Mouse (Mus musculus) C2C12 (cell line): ENCODE results near the gene Tut7. TPM values are rescaled to one million over a fixed set of nuclear protein-coding genes. Genes with fewer than 3 reads are reported as not detected.
A peak's percentile ranks its signal among the peaks of the same experiment; 100 is the strongest.
"Not testable (repeated sequence)": the region's sequence is repeated elsewhere in the genome, so short reads cannot be mapped to it uniquely, and the experiment has no call there.

Experiments used
- H3K27me3 ChIP-seq: one replicate; pipeline ENCODE4 v1.6.1; 2011; ENCODE audit not compliant: control insufficient read depth, insufficient read depth, insufficient read length
- H3K36me3 ChIP-seq: one replicate; pipeline ENCODE4 v1.6.1; 2011; ENCODE audit not compliant: control insufficient read depth, insufficient read depth
- H3K4me3 ChIP-seq: one replicate; pipeline ENCODE4 v1.5.1; 2011; ENCODE audit warnings: mild to moderate bottlenecking, control low read depth; ENCODE audit not compliant: poor library complexity, insufficient read depth, severe bottlenecking
- H3K79me2 ChIP-seq: one replicate; pipeline ENCODE4 v1.6.1; 2011; ENCODE audit not compliant: control insufficient read depth, insufficient read depth
- H3K79me3 ChIP-seq: one replicate; pipeline ENCODE4 v1.6.1; 2011; ENCODE audit warnings: low read depth, control low read depth
- H3ac ChIP-seq: one replicate; pipeline ENCODE3; 2011; ENCODE audit warnings: low read depth; ENCODE audit not compliant: control insufficient read depth, insufficient read length
- CEBPB ChIP-seq: IDR thresholded peaks from one replicate; pipeline ENCODE4 v1.6.1; 2011; ENCODE audit warnings: low read depth, mild to moderate bottlenecking, control low read depth, moderate library complexity
- CTCF ChIP-seq: IDR thresholded peaks from one replicate; pipeline ENCODE4 v1.5.1; 2011; ENCODE audit not compliant: control insufficient read depth, insufficient read depth, insufficient read length
- FOSL1 ChIP-seq: IDR thresholded peaks from one replicate; pipeline ENCODE4 v1.8.0; 2011; ENCODE audit warnings: mild to moderate bottlenecking, low read length; ENCODE audit not compliant: poor library complexity, insufficient read depth, severe bottlenecking
- MAX ChIP-seq: IDR thresholded peaks from one replicate; pipeline ENCODE4 v1.6.1; 2011; ENCODE audit warnings: mild to moderate bottlenecking, control low read depth
- MYOD1 ChIP-seq: IDR thresholded peaks from one replicate; pipeline ENCODE4 v1.6.1; 2011; ENCODE audit warnings: low read depth; ENCODE audit not compliant: control insufficient read depth, insufficient read length
- MYOG ChIP-seq: IDR thresholded peaks from one replicate; pipeline ENCODE4 v1.6.1; 2011; ENCODE audit not compliant: control insufficient read depth, insufficient read length; ENCODE audit errors: extremely low read depth
- USF1 ChIP-seq: IDR thresholded peaks from one replicate; pipeline ENCODE4 v1.6.1; 2011; ENCODE audit warnings: low read depth, mild to moderate bottlenecking, control low read depth, moderate library complexity
- polyA plus RNA-seq: library from polyadenylated mRNA; unstranded; fragments of >200 nt; fragmentation: generic; extraction: Trizol; gene quantifications from one replicate; pipeline ENCODE4 v1.2.1, GENCODE M21; 2012; ENCODE audit warnings: missing spikeins

Gene Tut7
- polyA plus RNA-seq, 1 experiment: 13.7 TPM

DNA sequence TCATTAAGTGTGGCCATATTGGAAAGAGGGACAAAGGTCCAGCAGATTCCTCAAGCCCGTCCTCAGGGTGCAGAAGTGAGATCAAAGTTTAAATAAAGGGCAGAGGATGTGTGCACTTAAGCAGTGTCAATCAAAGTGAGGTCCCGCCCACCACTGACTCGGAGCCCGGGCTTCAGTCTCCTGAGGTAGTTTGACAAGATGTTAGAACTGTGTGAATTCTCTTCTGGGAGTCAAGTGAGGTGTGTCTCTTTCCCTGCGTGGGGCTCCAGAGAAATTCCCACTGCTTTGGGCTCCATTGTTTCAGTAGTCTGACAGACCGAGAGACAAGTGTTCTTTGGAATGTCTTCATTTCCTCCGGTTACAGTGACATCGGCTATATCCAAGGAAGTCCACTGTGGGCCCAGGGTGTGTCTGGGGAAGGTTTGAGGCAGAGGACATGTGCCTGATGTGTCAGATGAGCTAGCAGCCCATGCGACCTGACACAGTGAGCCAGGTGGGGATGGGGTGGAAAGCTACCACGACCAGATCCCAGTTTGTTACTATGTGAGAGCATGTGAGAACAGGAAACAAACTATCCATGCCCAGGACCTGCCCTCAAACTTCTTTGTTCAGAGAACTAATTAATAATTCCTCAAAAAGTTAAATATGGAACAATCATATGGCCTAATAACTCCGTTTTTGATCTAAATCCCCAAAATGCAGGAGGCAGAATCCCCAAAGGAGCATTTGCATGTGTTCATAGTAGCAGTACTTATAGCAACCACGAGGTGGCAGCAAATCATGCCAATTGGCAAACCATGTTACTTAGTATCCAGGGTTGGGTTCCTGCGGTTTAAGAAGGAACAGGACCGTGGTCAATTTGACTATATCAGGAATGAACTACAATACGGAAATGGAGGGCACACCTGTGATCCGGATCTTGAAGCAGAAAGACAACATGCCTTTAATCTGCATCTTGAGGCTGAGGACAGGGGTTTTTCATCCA, 19.6 kb upstream of the Tut7 start:
- no peak overlapping the region for H3K4me3 ChIP-seq
- H3K79me2 ChIP-seq: no peaks in the 10 kb centered on the region
- no peak for TF ChIP-seq CEBPB
- peak; percentile 68 for TF ChIP-seq CTCF
- H3K79me3 ChIP-seq: no peaks in the 10 kb centered on the region
- no peaks in the 10 kb centered on the region for H3K27me3 ChIP-seq
- H3ac ChIP-seq: no peak overlapping the region
- no peaks in the 10 kb centered on the region for H3K36me3 ChIP-seq

DNA sequence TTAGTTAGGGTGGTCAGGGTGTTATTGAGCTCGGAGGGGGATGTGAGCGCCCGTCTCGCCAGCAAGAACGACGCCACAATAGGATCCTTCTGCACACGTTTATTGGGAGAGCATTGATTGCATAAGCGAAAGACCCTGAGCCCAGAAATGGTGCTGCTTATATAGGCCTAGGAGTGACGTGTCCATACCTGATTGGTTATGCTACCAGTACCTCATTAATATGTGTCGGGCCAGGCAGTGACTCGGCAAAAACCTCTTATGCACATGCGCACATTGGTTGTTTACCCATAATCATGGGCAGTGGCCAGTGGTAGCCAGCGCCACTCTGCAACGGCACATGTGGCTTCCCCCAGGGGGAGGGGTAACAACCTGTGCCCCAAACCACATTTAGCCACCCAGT, 18.8 kb upstream of the Tut7 start:
- H3ac ChIP-seq, H3K4me3 ChIP-seq, H3K27me3 ChIP-seq, H3K79me2 ChIP-seq, H3K79me3 ChIP-seq, H3K36me3 ChIP-seq: not testable (repeated sequence)

DNA sequence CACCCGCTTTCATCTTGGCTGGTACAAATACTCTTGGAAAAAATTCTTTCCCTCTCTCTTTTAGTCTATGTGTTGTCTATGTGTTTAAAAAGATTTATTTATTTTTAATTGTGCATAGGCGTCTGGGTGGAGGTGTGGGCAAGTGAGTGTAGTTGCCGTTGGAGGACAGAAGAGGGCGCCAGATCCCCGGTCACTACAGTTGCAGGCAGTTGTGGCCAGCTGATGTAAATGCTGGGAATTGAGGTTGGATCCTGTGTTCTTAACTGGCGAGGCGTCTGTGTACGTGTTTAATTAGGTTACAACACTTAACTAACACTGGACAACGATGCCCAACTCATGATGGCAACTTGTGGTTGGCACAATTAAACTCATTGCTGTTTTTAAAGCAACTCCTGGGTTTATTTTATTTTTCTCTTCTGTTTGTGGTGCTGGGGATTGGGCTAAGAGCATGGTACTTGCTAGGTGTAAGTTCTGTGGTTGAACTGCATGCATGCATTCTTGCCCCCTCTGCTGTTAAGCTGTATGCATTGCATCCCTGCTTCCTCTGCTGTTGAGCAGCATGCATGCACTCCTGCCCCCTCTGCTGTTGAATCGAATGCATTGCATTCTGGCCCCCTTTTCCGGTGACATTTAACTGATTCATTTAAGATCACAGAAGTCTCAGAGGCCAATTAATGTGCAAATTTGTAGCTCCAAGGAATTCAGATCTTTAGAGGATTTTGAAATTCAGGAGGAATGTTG, 17.7 kb upstream of the Tut7 start:
- no peaks in the 10 kb centered on the region for H3K79me2 ChIP-seq
- peak; percentile 98 for TF ChIP-seq CTCF
- TF ChIP-seq MAX: peak; percentile 76
- TF ChIP-seq FOSL1: no peak
- no peaks in the 10 kb centered on the region for H3K27me3 ChIP-seq
- H3K79me3 ChIP-seq: no peaks in the 10 kb centered on the region
- H3K36me3 ChIP-seq: no peaks in the 10 kb centered on the region
- no peak overlapping the region for H3K4me3 ChIP-seq
- no peak overlapping the region for H3ac ChIP-seq

DNA sequence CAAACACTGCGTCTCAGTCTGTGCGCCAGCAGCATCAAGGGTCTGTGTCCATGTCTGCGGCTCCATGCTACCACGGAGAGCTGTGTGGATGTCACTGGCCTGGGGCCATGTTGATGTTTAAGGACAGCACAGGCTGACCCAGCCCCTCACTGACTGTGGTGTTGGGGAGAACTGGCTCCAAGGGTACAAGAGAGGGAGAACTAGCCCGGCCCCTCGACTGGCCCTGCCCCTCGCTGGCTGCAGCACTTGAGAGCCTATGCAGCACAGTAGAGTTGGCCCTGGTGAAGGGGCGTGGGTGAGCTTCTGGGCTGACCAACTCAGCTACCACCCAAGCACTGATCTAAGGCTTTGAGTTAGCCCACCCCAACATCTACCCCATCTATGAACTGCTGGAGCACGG, 16.4 kb upstream of the Tut7 start:
- Histone ChIP-seq H3ac (no peak overlapping the region), H3K79me3 (no peaks in the 10 kb centered on the region), H3K27me3 (no peaks in the 10 kb centered on the region), H3K4me3 (no peak overlapping the region), H3K79me2 (no peaks in the 10 kb centered on the region), H3K36me3 (no peaks in the 10 kb centered on the region)
- no peak for TF ChIP-seq CEBPB
- TF ChIP-seq CTCF: no peak
- no peak for TF ChIP-seq MYOG
- no peak for TF ChIP-seq FOSL1
- no peak for TF ChIP-seq USF1
- TF ChIP-seq MYOD1: no peak
- TF ChIP-seq MAX: no peak

- TF ChIP-seq MYOG: no peak
- no peak for TF ChIP-seq MYOD1
- TF ChIP-seq CTCF: no peak
- TF ChIP-seq MAX: no peak
- no peak for TF ChIP-seq CEBPB
- TF ChIP-seq USF1: no peak
- TF ChIP-seq FOSL1: no peak
- no peaks in the 10 kb centered on the region for H3K79me3 ChIP-seq
These were observed 15.5 kb upstream of the Tut7 start for GRCm38 (mm10) chr13:59838464-59838863.

GRCm38 (mm10) chr13:59836811-59837210, 13.9 kb upstream of the Tut7 start:
- Histone ChIP-seq H3K27me3 (no peaks in the 10 kb centered on the region), H3K36me3 (no peaks in the 10 kb centered on the region), H3K79me3 (no peaks in the 10 kb centered on the region), H3ac (no peak overlapping the region), H3K79me2 (no peaks in the 10 kb centered on the region), H3K4me3 (no peak overlapping the region)
- TF ChIP-seq CEBPB: no peak
- no peak for TF ChIP-seq MYOD1
- no peak for TF ChIP-seq MYOG
- no peak for TF ChIP-seq CTCF
- no peak for TF ChIP-seq FOSL1
- no peak for TF ChIP-seq MAX
- TF ChIP-seq USF1: no peak

More at GRCm38 (mm10) chr13:59838464-59838863, 15.5 kb upstream of the Tut7 start:
- Histone ChIP-seq H3K27me3 (no peaks in the 10 kb centered on the region), H3K4me3 (no peak overlapping the region), H3ac (no peak overlapping the region), H3K36me3 (no peaks in the 10 kb centered on the region), H3K79me2 (no peaks in the 10 kb centered on the region)
